Mouse (Mus musculus) monocyte, adult 2 months (primary cell): Measurements from ENCODE around the gene Gfod1.

Source experiments
- DNase-seq, 2 experiments: peaks; one replicate each; pipeline ENCODE4 v3.0.0; 2022; ENCODE audit warnings: low spot score in 2 of 2, low read depth in 1 of 2

The Gfod1 gene

DNA sequence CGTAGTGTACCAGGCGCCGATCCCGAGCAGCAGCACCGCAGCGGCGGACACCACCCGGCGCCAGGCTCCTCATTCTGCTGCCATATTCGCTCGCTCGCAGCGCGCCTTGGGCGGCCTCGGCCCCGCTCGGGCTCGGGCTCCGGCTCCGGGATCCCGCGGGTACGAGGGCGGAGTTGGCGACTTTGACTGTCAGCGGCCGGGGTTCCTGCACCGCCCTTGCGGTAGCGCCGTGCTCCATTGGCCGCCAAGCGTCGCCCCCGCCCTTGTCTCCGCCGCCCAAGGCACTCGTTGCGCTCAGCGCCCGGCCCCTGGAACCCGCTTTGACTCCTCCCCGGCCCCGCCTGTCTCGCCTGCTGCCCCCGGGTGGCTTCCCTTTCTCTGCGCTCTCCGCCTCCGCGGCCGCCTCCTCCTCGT, at the start of gene Gfod1:
TSS of gene Gfod1 (minus strand) at position 155 of the 414 bp plus-strand sequence.
- DNase-seq, result peak; percentile 86 to 94

- DNase-seq, result no peak
These were observed 49.4 kb upstream of the Gfod1 start for GRCm38 (mm10) chr13:43353356-43353755.

DNA sequence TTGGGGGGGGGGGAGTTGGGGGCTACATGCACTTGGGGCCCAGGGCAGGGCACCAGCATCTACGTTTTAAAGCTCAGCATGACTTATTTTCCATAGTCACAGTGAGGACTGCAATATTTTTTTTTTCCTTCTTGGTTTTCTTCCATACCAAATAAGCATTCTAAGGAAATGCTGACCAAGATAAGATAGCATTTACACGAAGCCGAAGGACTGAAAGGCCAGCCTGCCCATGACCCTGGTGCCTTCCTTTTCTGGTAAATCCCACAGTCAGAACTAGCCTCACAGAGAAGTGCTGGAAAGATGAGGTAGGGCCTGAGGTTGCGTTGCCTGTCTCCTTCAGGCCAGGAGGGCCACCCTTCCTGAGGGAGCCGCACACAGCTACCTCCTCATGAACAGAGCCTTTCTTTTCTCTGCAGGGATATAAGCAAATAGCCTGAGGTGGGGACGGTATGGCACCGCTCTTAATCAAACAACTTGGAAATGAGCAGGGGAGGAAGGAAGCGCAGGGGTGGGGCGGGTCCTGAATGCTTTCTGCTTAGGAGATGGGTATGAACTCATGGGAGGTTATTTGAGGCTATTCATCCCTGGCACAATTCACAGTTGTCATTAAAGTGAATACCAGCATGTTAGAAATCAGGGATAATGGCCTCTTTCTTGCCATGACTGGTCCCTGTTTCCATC, 46.7 kb upstream of the Gfod1 start:
- DNase-seq, result no peak

DNA sequence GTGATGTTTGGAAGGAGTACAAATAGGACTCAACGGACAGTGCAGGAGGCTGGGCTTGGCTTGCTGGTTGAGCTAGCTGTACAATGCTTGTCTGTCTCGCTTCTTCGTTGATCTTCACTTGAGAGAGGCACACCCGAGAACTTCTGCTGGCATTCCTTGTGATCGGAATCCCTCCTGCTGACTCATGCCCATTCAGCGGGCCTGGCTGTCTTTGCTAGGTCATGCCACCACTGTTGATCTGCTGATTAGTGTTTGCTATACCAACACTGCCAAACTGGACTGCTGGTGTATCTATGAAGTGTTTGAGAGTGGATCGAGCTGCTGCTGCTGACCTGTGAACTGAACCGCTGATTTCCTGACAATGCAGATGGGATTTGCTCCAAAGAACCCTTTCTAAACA, 45.4 kb upstream of the Gfod1 start:
- DNase-seq, result no peak

GRCm38 (mm10) chr13:43346825-43347224, 42.9 kb upstream of the Gfod1 start:
- DNase-seq, result no peak

DNA sequence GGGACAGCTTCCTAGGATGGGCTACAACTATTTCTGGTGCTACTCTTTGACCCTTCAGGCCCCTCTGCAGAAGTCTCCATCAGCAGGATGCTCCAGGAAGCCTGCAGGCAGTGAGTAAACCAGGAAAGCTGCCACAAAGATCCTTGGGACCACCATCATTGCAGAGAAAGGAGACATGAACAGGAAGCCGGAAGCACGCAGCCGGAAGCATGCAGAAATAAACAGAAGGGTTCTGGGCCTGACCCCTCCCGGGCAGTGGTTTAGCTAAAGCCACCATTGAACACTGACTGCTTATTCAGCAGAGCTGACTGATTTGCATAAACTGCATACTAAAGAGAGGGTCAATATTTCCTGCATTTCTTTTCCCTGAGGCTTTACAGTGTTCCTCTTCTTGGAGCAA, 34.7 kb upstream of the Gfod1 start:
- no peak for DNase-seq

DNA sequence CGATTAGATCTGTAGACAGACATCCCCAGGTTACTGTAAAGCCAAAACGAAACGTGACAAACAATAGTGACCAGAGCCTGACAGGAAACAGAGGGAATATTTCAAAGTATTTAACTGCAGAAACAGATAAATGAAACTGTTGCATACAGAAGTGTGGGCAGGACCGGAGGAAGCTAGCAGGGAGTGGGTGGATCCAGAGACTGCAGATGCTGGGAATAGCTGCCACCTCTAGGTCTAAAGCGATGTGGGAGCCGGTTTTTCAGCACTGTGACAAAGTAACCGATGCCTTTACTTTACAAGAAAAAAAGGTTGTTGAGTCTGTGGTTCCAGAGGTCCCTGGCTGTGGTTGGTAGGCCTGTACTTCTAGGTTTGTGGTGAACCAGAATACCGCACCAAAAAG, 34.0 kb upstream of the Gfod1 start:
- DNase-seq, result no peak

DNA sequence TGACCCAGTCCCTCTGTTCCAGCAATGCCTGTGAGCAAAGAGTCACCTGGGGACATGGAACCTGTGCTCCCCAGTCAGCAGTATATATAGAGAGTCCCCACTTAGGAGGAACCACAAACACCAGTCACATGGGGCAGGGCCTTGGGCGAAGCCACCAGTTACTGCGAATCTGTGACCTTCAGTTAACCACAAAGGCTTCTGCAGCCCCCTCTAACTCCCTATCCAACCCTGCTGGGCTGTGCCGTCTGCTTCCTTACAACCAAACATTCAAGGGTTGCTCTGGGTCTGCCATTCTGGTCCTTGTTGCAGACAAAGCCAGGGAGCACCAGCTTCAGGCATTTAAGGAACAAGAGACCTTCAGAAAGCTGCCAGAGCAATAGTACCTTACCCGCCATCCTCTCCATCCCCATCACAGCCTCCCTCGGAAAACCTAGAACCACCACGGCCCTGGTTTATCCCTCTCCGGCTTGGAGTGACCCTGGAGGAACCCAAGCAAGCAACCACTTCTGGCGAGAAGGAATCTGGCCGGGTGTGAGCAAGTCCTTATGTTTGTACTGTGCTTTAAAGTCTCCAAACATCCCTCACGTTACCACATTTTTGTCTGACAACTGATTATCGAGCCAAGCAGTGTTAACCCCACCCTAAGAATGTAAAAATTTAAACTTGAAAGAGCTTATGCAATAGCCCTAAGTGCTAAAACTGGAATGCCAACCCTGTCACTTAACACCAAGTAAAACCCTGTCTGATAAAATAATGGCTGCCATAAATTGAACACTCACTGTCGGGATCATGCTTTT, 32.7 kb upstream of the Gfod1 start:
- DNase-seq, result no peak

DNA sequence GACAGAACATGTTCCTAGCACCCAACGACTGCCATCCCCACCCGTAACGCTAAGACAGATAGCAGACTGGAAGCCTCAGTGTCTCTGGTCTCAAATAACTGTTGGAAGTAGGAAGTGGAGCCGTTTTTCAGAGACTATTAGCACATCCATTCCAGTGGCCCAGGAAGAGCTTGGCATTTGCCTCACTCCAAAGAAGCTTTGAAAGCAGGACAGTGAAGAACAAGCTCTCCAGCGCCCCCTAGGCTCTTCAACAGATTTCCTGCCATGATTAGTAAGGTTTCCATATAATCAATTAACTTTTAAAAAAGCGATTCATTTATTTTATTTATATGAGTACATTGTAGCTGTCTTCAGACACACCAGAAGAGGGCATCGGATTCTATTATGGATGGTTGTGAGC, 28.6 kb upstream of the Gfod1 start:
- DNase-seq, result peak in 1 of 2 experiments; percentile 2

DNA sequence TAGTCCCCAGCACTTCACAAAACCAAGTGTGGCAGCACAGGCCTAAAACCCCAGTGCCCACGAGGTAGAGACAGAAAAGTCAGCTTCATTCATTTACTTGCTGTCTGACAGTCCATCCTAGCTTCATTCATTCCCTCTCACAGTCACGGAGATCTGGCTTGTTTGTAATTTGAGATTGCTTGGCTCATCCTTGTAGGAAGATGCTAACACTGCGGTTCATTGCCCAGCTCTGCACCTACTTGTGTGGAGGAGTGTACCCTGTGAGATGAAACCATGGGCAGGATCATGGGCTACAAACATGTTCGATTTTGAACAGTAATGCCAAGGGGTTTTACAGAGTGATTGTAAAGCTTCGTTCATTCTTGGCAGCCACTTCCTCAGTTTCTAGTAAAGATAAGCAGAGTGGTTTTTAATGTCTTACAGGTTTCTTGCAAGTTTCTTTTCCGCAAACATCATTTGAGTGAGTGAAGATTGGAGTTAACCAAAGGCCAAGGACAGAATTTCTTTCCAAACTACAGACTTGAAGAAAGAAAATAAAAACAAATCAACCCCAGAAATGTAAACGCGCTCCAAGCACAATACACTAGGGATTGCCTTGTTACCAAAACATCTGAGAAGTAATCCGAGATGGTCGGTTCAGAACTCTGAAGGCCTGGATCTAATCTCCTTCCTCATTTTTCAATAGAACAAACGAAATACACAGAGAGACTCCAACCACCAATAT, 27.9 kb upstream of the Gfod1 start:
- no peak for DNase-seq

GRCm38 (mm10) chr13:43325427-43325826, 21.5 kb upstream of the Gfod1 start:
- no peak for DNase-seq

GRCm38 (mm10) chr13:43321492-43321891, 17.5 kb upstream of the Gfod1 start:
- no peak for DNase-seq

- no peak for DNase-seq
These were observed 15.4 kb upstream of the Gfod1 start for GRCm38 (mm10) chr13:43319396-43319795.

DNA sequence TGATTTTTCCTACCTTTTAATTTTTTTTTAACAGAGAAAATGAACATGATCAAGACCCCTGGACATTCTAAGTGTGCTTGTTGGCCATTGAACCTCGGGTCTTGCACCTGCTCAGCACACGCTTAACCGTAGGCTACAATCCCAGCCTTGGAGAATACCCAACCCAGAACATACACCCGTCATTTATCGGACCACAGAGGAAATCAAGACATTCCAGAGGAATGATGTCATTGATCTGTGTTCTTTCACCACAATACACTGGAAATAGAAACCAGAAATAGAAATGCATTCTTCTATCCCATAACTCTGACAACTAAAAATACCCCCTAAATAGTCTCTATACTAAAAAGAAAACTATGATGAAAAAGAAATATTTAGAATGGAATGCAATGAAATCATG, 13.4 kb upstream of the Gfod1 start:
- DNase-seq, result no peak

GRCm38 (mm10) chr13:43305181-43305924, 1.4 kb upstream of the Gfod1 start:
- DNase-seq, result no peak

DNA sequence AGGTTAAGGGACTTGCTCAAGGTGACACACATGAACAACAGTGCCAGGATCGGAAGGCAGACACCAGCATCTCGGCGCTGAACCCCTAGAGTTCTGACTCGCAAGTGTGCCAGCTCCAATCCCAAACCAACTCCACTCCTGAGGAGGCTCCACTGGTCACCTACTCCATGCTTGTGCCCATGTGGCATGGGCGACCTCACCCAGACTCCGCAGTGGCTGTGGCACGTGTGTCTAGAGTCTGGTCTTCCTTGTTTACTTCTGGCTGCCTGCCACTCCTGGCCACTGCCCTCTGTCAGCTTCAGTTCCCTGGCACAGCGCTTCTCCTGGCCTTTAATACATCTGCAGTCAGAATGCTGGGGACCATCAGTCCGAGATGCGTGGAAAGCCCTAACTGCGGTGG, 728 bp upstream of the Gfod1 start:
- DNase-seq, result no peak

DNA sequence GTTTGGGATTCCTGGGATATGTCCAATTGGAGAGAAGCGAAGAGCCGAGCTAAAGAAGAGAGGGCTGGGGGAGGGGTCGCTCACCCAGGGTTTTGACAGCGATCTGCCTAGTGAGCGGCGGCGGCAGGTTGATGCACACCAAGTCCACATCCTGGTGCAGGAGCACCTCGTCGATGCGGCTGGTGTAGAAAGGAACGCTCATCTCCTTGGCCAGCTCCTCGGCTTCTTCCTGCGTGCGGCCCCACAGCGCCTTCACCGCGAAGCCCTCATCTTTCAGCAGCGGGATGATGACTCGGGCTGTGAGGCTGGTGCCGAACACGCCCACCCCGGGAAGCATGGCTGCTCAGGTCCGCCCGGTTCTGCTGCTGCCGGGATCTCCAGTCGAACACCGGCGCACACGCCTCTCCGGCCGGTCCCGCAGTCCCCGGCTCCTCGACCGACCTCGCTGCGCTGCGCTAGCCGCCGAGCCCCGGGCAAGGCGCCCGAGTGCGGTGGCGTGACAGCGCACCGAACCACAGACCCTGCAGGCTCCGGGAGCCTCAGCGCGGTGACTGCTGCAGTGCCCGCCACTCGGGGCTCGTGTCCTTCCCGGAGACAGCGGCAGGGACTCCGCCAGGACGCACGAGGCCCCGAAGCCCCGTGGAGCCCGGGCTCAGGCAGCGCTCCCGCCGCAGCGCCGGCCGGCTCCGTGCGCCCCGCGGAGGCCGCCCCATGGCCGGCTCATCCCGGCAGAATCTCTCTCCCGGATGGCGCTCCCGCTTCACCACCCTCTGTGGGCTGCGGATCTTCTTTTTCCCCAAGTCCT, 609 bp downstream of the Gfod1 start:
- DNase-seq, result peak in 1 of 2 experiments; percentile 12

GRCm38 (mm10) chr13:43302651-43303160, 1.3 kb downstream of the Gfod1 start:
- no peak for DNase-seq

GRCm38 (mm10) chr13:43302239-43302638, 1.7 kb downstream of the Gfod1 start:
- no peak for DNase-seq

DNA sequence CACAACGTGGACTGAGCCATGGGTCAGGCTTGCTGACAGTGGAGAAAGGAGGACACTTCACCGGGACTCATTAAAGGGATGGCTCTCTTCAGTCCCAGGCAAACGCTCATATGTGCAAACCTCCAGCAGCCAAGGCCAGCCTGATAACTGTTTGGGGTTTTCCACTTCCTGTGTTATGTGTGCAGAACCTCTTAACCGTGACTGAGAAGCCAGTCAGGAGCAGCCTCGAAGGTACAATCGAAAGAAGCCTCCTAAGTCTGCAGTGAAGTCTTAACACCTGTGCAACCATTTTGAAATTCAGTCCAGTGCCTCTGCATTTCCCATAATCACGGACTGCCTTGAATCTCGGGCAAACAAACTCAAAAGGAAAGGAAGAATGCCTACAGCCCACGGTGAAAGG, 3.1 kb downstream of the Gfod1 start:
- DNase-seq, result no peak
